Comparison of ENCODE assay signal across 9 mouse cellular contexts in the genomic region with DNA sequence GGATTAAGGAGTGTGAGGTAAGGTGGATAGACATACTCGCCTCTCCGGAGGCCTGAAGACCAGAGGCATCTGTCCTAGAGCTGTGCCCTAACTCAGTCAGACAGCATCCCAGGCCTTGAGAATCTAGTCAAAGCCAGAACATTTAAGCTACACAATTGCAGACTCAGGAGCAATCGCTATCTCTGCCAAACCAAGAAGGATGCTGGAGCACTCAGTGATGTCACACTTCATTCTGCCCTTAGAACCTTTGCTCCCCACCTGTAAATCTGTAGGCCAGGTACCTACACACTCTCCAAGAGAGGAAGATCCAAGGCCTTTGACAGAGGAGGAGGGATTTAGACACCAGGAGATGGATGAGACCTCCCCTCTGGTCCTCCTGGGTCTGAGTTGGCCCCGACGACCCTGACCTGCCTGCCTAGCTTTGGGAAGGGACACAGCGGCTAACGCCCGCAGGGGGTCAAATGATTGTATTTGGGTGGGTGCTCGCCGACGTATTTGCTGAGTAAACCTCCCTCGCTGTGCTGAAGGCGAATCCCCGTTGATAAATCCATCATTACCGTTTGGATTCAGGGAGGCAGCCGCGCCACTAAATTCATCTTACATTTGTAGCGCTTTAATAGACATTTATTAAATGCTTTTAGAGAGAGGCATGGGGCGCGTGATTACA. TPM values are rescaled to one million over a fixed set of nuclear protein-coding genes. Genes with fewer than 3 reads are reported as not detected.
DNase-seq lines count a peak whose midpoint lies in the region; ATAC-seq and TF ChIP-seq lines count a peak whose summit lies in the region.
"Had no signal": no experiment of that assay in that cellular context is flagged by ENCODE, and none has a peak within 500 bp of the region (broad histone marks: within the 10 kb centered on the region; RNA-seq: fewer than 3 reads in every experiment).

No protein-coding gene starts in this region.

- H3K4me3 ChIP-seq in lung, embryonic 15.5 days, result peak overlapping the region; percentile 31; the same call in 1 of the 2 replicates
- H3K4me3 ChIP-seq in forebrain, postnatal 0 days (ENCODE audit: low read depth, low read length), result no peak overlapping the region
- H3K4me3 ChIP-seq in stomach, embryonic 14.5 days (ENCODE audit: low read depth, low read length), result peak overlapping the region; percentile 58; the same call in 1 of the 2 replicates

- 0 out of 2 replicates have a peak overlapping the region, but pooled peaks have one; percentile 30 for H3K9ac ChIP-seq in lung, embryonic 15.5 days
- H3K9ac ChIP-seq in forebrain, postnatal 0 days, result peak overlapping the region; percentile 41
- peak overlapping the region; percentile 45; the same call in 1 of the 2 replicates for H3K9ac ChIP-seq in stomach, embryonic 14.5 days (replicated peaks; ENCODE audit: low read depth, low read length)

- peaks cover 65% of the 10 kb centered on the region for H3K4me1 ChIP-seq in lung, embryonic 15.5 days
- 0 out of 2 replicates have a peak, but pooled peaks cover 5% of the 10 kb centered on the region for H3K4me1 ChIP-seq in forebrain, postnatal 0 days (ENCODE audit: insufficient read depth)
- peaks cover 45% of the 10 kb centered on the region; the same call in 1 of the 2 replicates for H3K4me1 ChIP-seq in stomach, embryonic 14.5 days (ENCODE audit: control insufficient read depth, insufficient read depth, low read length)

- H3K4me2 ChIP-seq in lung, embryonic 15.5 days, result peak overlapping the region; percentile 64
- H3K4me2 ChIP-seq in forebrain, postnatal 0 days (ENCODE audit: low read depth), result peak overlapping the region; percentile 61
- H3K4me2 ChIP-seq in stomach, embryonic 14.5 days (replicated peaks; ENCODE audit: low read depth, low read length), result peak overlapping the region; percentile 78

- H3K27ac ChIP-seq in lung, embryonic 15.5 days, result peak overlapping the region; percentile 92
- peak overlapping the region; percentile 37 for H3K27ac ChIP-seq in forebrain, postnatal 0 days (ENCODE audit: low read depth, low read length)
- H3K27ac ChIP-seq in stomach, embryonic 14.5 days (ENCODE audit: low read length), result peak overlapping the region; percentile 98
- H3K27ac ChIP-seq: macrophage had no signal

- ATAC-seq in lung, embryonic 15.5 days (ENCODE audit: borderline replicate concordance, extremely low read depth, low FRiP score, low TSS enrichment), result no peak
- ATAC-seq in forebrain, postnatal 0 days, result no peak
- ATAC-seq in stomach, embryonic 14.5 days (ENCODE audit: insufficient number of reproducible peaks, insufficient read depth, low FRiP score, low read depth), result no peak

- TF ChIP-seq CTCF in forebrain, postnatal 0 days (IDR thresholded peaks at IDR 0.05; ENCODE audit: low read depth), result no peak

- no peak for DNase-seq in lung, postnatal 14 days
- DNase-seq in forebrain, postnatal 0 days, result no peak
- DNase-seq in kidney, postnatal 4 days, result peak; percentile 36 to 50
- no peak for DNase-seq in B cell, adult 2 months
- DNase-seq in frontal cortex, postnatal 25 days (ENCODE audit: low spot score in 2 of 2), result no peak
- no peak for DNase-seq in left cerebral cortex, adult 18-20 months (ENCODE audit: low spot score in 2 of 2)

- no peaks in the 10 kb centered on the region for H3K27me3 ChIP-seq in lung, embryonic 15.5 days
- H3K27me3 ChIP-seq in forebrain, postnatal 0 days (ENCODE audit: insufficient read depth, low read length), result peaks cover 66% of the 10 kb centered on the region
- no peaks in the 10 kb centered on the region for H3K27me3 ChIP-seq in stomach, embryonic 14.5 days (ENCODE audit: control insufficient read depth, insufficient read depth, low read length)

- 34% methylated on average over 20 of the region's 20 CpGs for WGBS in lung, embryonic 15.5 days
- 13% methylated on average over 20 of the region's 20 CpGs for WGBS in forebrain, postnatal 0 days
- 22% methylated on average over 20 of the region's 20 CpGs for WGBS in stomach, embryonic 14.5 days

- H3K36me3 ChIP-seq in lung, embryonic 15.5 days, result peaks cover 5% of the 10 kb centered on the region; the same call in 1 of the 2 replicates
- H3K36me3 ChIP-seq in forebrain, postnatal 0 days (ENCODE audit: insufficient read depth), result no peaks in the 10 kb centered on the region
- peaks cover 7% of the 10 kb centered on the region; the same call in 1 of the 2 replicates for H3K36me3 ChIP-seq in stomach, embryonic 14.5 days (ENCODE audit: control insufficient read depth, insufficient read depth, low read length)

- no peaks in the 10 kb centered on the region for H3K9me3 ChIP-seq in lung, embryonic 15.5 days
- no peaks in the 10 kb centered on the region for H3K9me3 ChIP-seq in forebrain, postnatal 0 days (ENCODE audit: low read length)
- no peaks in the 10 kb centered on the region for H3K9me3 ChIP-seq in stomach, embryonic 14.5 days (ENCODE audit: control insufficient read depth, low read depth, low read length)

RNA-seq across cellular contexts. Expression of a gene that starts 19.5 kb away (rescaled TPM):
- polyA plus RNA-seq in lung, embryonic 15.5 days (2015; fragmentation: Nextera tagmentation; extraction: Ambion mirVana), result 107 and 108 TPM in 2 replicates
- 23.7 and 49.9 TPM in 2 replicates for total RNA-seq in forebrain, postnatal 0 days (2014; rRNA removed)
- polyA plus RNA-seq in forebrain, postnatal 0 days (2015; fragmentation: Nextera tagmentation; extraction: Ambion mirVana), result 46.4 and 92.8 TPM in 2 replicates
- polyA plus RNA-seq in stomach, embryonic 14.5 days (2014; fragmentation: Nextera tagmentation; extraction: Ambion mirVana), result 106 and 111 TPM in 2 replicates
- 10 to 100 TPM; 35.3 to 42.7 TPM for total RNA-seq in left cerebral cortex, adult 18-20 months (2021)
- polyA plus RNA-seq: macrophage had no signal

Comparison
In these comparisons a context has a peak if more than half of its experiments do, and no peak if none do; other contexts are left out.
1. H3K27ac ChIP-seq: peak in every context shown above with its lines; median percentile 98 in stomach, embryonic 14.5 days; 92 in lung, embryonic 15.5 days; 37 in forebrain, postnatal 0 days.
2. DNase-seq: peak in kidney, postnatal 4 days (2 of 2); none in lung, postnatal 14 days (single experiment), forebrain, postnatal 0 days (single experiment), B cell, adult 2 months (0 of 2), frontal cortex, postnatal 25 days (0 of 2) and left cerebral cortex, adult 18-20 months (0 of 2).
3. Peak in every context shown above with its lines, with median percentiles within 50 percentile points of each other: H3K4me2 ChIP-seq and H3K9ac ChIP-seq.